Comparison of ENCODE assay signal across 17 mouse cellular contexts in genomic region chr10:76785312-76785711, GRCm38 (mm10). TPM values are rescaled to one million over a fixed set of nuclear protein-coding genes. Genes with fewer than 3 reads are reported as not detected.
DNase-seq lines count a peak whose midpoint lies in the region; ATAC-seq and TF ChIP-seq lines count a peak whose summit lies in the region.
"Had no signal": no experiment of that assay in that cellular context is flagged by ENCODE, and none has a peak within 500 bp of the region (broad histone marks: within the 10 kb centered on the region; RNA-seq: fewer than 3 reads in every experiment).

No protein-coding gene starts in this region.

- H3K9ac ChIP-seq in ES-E14 (ENCODE audit: insufficient read depth, low read depth, low read length, poor library complexity, severe bottlenecking), result no peak overlapping the region
- no peak overlapping the region for H3K9ac ChIP-seq in kidney, embryonic 14.5 days (ENCODE audit: low read depth, low read length)
- H3K9ac ChIP-seq: embryonic facial prominence, embryonic 12.5 days; forebrain, embryonic 13.5 days; forebrain, embryonic 15.5 days; forebrain, postnatal 0 days had no signal

- H3K27me3 ChIP-seq in E14TG2a.4 (ENCODE audit: insufficient read depth, low read length), result no peaks in the 10 kb centered on the region
- H3K27me3 ChIP-seq in kidney, adult 2 months (replicated peaks; ENCODE audit: control insufficient read depth, insufficient read depth, low read length), result no peaks in the 10 kb centered on the region
- H3K27me3 ChIP-seq in kidney, embryonic 14.5 days (ENCODE audit: control insufficient read depth, insufficient read depth, low read length), result no peaks in the 10 kb centered on the region
- H3K27me3 ChIP-seq: embryonic facial prominence, embryonic 12.5 days; forebrain, embryonic 13.5 days; forebrain, embryonic 15.5 days had no signal

- 86% methylated on average over 6 of the region's 6 CpGs for WGBS in kidney, adult 2 months
- WGBS in kidney, embryonic 14.5 days, result 86% methylated on average over 6 of the region's 6 CpGs

- H3K36me3 ChIP-seq in E14TG2a.4 (ENCODE audit: insufficient read depth, low read length) (peaks cover 36% of the 10 kb centered on the region), ES-E14 (ENCODE audit: control insufficient read depth, insufficient read depth, low read length, poor library complexity, severe bottlenecking) (peaks cover 1% of the 10 kb centered on the region; the same call in 1 of the 2 replicates)
- H3K36me3 ChIP-seq in kidney, adult 2 months (ENCODE audit: control insufficient read depth, insufficient read depth, low read length), result no peaks in the 10 kb centered on the region
- 0 out of 2 replicates have a peak, but pooled peaks cover 3% of the 10 kb centered on the region for H3K36me3 ChIP-seq in kidney, embryonic 14.5 days (ENCODE audit: control insufficient read depth, insufficient read depth, low read length)
- H3K36me3 ChIP-seq: forebrain, embryonic 15.5 days had no signal

- H3K4me1 ChIP-seq in E14TG2a.4 (replicated peaks; ENCODE audit: low read depth, low read length) (peaks cover 31% of the 10 kb centered on the region), ES-E14 (ENCODE audit: control insufficient read depth in 2 of 2, insufficient read depth in 2 of 2, low read length in 2 of 2, poor library complexity in 1 of 2) (peaks cover 0 to 5% of the 10 kb centered on the region in 2 experiments; a peak in 1 of 4 replicates)
- no peaks in the 10 kb centered on the region for H3K4me1 ChIP-seq in kidney, adult 2 months (ENCODE audit: control insufficient read depth, insufficient read depth, low read length)
- no peaks in the 10 kb centered on the region for H3K4me1 ChIP-seq in kidney, embryonic 14.5 days (ENCODE audit: control insufficient read depth, insufficient read depth, low read length)
- H3K4me1 ChIP-seq: embryonic facial prominence, embryonic 10.5 days; embryonic facial prominence, embryonic 12.5 days; forebrain, embryonic 13.5 days; forebrain, embryonic 15.5 days had no signal

- no peak for TF ChIP-seq POLR2A in kidney, adult 2 months (IDR thresholded peaks at IDR 0.05; ENCODE audit: low read depth, low read length)

- DNase-seq in cerebellum, adult 9-10 months, result peak; percentile 41
- DNase-seq in cerebellum, postnatal 10 days, result no peak
- no peak for DNase-seq in ES-E14 (ENCODE audit: low read depth, low spot score)
- no peak for DNase-seq in kidney, adult 2 months
- DNase-seq: adrenal gland, adult 8-10 months; adrenal gland, postnatal 14 days; adrenal gland, postnatal 36 days; cerebellum, adult 2 months; forebrain, postnatal 0 days had no signal

- no peak for TF ChIP-seq CTCF in E14TG2a.4 (conservative IDR thresholded peaks at IDR 0.05; ENCODE audit: low read length)
- TF ChIP-seq CTCF in kidney, adult 2 months (conservative IDR thresholded peaks at IDR 0.05; ENCODE audit: insufficient read depth, insufficient read length, low read depth, low read length), result no peak

- H3K4me3 ChIP-seq in E14TG2a.4 (replicated peaks; ENCODE audit: low read length), result peak overlapping the region; percentile 58
- peak overlapping the region; percentile 26 to 28; a peak in 1 of 4 replicates for H3K4me3 ChIP-seq in ES-E14 (ENCODE audit: insufficient read depth in 1 of 2, low read depth in 1 of 2, low read length in 2 of 2, poor library complexity in 1 of 2, severe bottlenecking in 1 of 2)
- H3K4me3 ChIP-seq in kidney, adult 2 months (ENCODE audit: insufficient read depth, low read depth, low read length), result no peak overlapping the region
- no peak overlapping the region for H3K4me3 ChIP-seq in kidney, embryonic 14.5 days (ENCODE audit: low read length)
- H3K4me3 ChIP-seq: embryonic facial prominence, embryonic 10.5 days; embryonic facial prominence, embryonic 12.5 days; forebrain, embryonic 13.5 days; forebrain, embryonic 15.5 days had no signal

- no peak for ATAC-seq in kidney, embryonic 14.5 days (ENCODE audit: low FRiP score, low TSS enrichment)
- ATAC-seq: activated CD4-positive, CD25-positive, alpha-beta regulatory T cell, adult 4 months; forebrain, embryonic 13.5 days; forebrain, embryonic 15.5 days; forebrain, postnatal 0 days had no signal

- no peak overlapping the region for H3K4me2 ChIP-seq in kidney, embryonic 14.5 days (replicated peaks; ENCODE audit: low read depth, low read length)
- H3K4me2 ChIP-seq: embryonic facial prominence, embryonic 12.5 days; forebrain, embryonic 13.5 days; forebrain, embryonic 15.5 days had no signal

- in situ Hi-C loops in ES-E14 (cut with MboI; ENCODE audit: low sequenced_read_pairs in 2 of 2, unreplicated experiment in 2 of 2), result no loop called here

- H3K27ac ChIP-seq in ES-E14 (ENCODE audit: insufficient read depth, low read depth, low read length, poor library complexity, severe bottlenecking), result no peak overlapping the region
- no peak overlapping the region for H3K27ac ChIP-seq in kidney, adult 2 months (ENCODE audit: insufficient read depth, low read depth, low read length)
- no peak overlapping the region for H3K27ac ChIP-seq in kidney, embryonic 14.5 days (ENCODE audit: low read depth, low read length)
- H3K27ac ChIP-seq: embryonic facial prominence, embryonic 10.5 days; embryonic facial prominence, embryonic 12.5 days; forebrain, embryonic 13.5 days; forebrain, embryonic 15.5 days had no signal

- H3K9me3 ChIP-seq in E14TG2a.4 (ENCODE audit: low read length) (no peaks in the 10 kb centered on the region), ES-E14 (ENCODE audit: control insufficient read depth, insufficient read depth, low read depth, low read length) (no peaks in the 10 kb centered on the region)
- no peaks in the 10 kb centered on the region for H3K9me3 ChIP-seq in kidney, embryonic 14.5 days (ENCODE audit: control insufficient read depth, low read length)
- H3K9me3 ChIP-seq: embryonic facial prominence, embryonic 10.5 days; embryonic facial prominence, embryonic 12.5 days; forebrain, embryonic 13.5 days; forebrain, embryonic 15.5 days had no signal

TF ChIP-seq in ES-E14, 5 proteins besides CTCF, POLR2A, EP300 and RAD21:
- TF ChIP-seq ZC3H11A (IDR thresholded peaks at IDR 0.05; ENCODE audit: borderline replicate concordance, low read depth, low read length) (no peak), HCFC1 (IDR thresholded peaks at IDR 0.05; ENCODE audit: borderline replicate concordance, insufficient read depth, low read length) (no peak), MAFK (IDR thresholded peaks at IDR 0.05; ENCODE audit: insufficient read depth, low read depth, low read length) (no peak), ZNF384 (IDR thresholded peaks at IDR 0.05; ENCODE audit: low read depth, low read length) (no peak), CHD2 (IDR thresholded peaks at IDR 0.05; ENCODE audit: low read depth, low read length) (no peak)

RNA-seq across cellular contexts. Expression of gene Col6a1, which starts 59.3 kb away (rescaled TPM):
- total RNA-seq in ES-E14 (2012; rRNA removed), result 1.5 and 4.9 TPM in 2 replicates
- 33.2 and 39.1 TPM in 2 replicates for polyA plus RNA-seq in kidney, adult 2 months (2012; rRNA removed)
- polyA plus RNA-seq in kidney, embryonic 14.5 days (2014; fragmentation: Nextera tagmentation; extraction: Ambion mirVana), result 18.8 and 38.1 TPM in 2 replicates
- total RNA-seq: MEL had no signal
- polyA plus RNA-seq: activated CD4-positive, CD25-positive, alpha-beta regulatory T cell, adult 4 months had no signal

Comparison
In these comparisons a context has a peak if more than half of its experiments do, and no peak if none do; other contexts are left out.
1. H3K4me3 ChIP-seq: peak in E14TG2a.4 (single experiment) and ES-E14 (2 of 2); none in kidney, adult 2 months (single experiment) and kidney, embryonic 14.5 days (single experiment).